Mouse (Mus musculus) limb, embryonic 11.5 days (tissue): ENCODE results near the gene B130006D01Rik. TPM values are rescaled to one million over a fixed set of nuclear protein-coding genes. Genes with fewer than 3 reads are reported as not detected.

Source experiments
- ATAC-seq: fragments of 200-750 bp; cut with Nextera tagmentation; 2 replicates; pipeline ENCODE4 v1.8.0; 2017; ENCODE audit warnings: low read depth; ENCODE audit not compliant: insufficient number of reproducible peaks, low FRiP score, low TSS enrichment
- DNase-seq: peaks from one replicate; pipeline ENCODE4 v3.0.0-alpha.2; 2015; ENCODE audit warnings: low spot score
- H3K27ac ChIP-seq: fragments of 300-500 bp; sonication (generic); replicated peaks from 2 replicates; pipeline ENCODE4 v1.5.1; 2014; ENCODE audit warnings: low read depth, mild to moderate bottlenecking, low read length
- H3K27me3 ChIP-seq: fragments of 300-500 bp; sonication (generic); 2 replicates; pipeline ENCODE4 v1.6.1; 2014; ENCODE audit warnings: mild to moderate bottlenecking, low read length, mixed read lengths; ENCODE audit not compliant: control insufficient read depth, insufficient read depth
- H3K36me3 ChIP-seq: fragments of 300-500 bp; sonication (generic); 2 replicates; pipeline ENCODE4 v1.6.1; 2014; ENCODE audit warnings: mild to moderate bottlenecking, low read length, moderate library complexity, mixed read lengths; ENCODE audit not compliant: control insufficient read depth, insufficient read depth
- H3K4me1 ChIP-seq: fragments of 300-500 bp; sonication (generic); 2 replicates; pipeline ENCODE4 v1.6.1; 2014; ENCODE audit warnings: low read length, mixed read lengths; ENCODE audit not compliant: control insufficient read depth, insufficient read depth
- H3K4me2 ChIP-seq: fragments of 300-500 bp; sonication (generic); 2 replicates; pipeline ENCODE4 v1.6.1; 2014; ENCODE audit warnings: low read depth, mild to moderate bottlenecking, moderate library complexity; ENCODE audit not compliant: severe bottlenecking
- H3K4me3 ChIP-seq: fragments of 300-500 bp; sonication (generic); 2 replicates; pipeline ENCODE4 v1.5.1; 2014; ENCODE audit warnings: low read depth, low read length
- H3K9ac ChIP-seq: fragments of 300-500 bp; sonication (generic); 2 replicates; pipeline ENCODE4 v1.6.1; 2014; ENCODE audit warnings: mild to moderate bottlenecking, low read length
- H3K9me3 ChIP-seq: fragments of 300-500 bp; sonication (generic); 2 replicates; pipeline ENCODE4 v1.6.1; 2016; ENCODE audit warnings: low read length; ENCODE audit not compliant: control insufficient read depth
- WGBS: fragments of 180-500 bp; shearing (Covaris S2); extraction: QIAGEN DNeasy Blood & Tissue Kit; methylation state at CpG from one replicate; pipeline ENCODE4 v1.1.7; 2014; 5-methylcytosine and 5-hydroxymethylcytosine counted together
- polyA plus RNA-seq: library from polyadenylated mRNA; unstranded; fragments of >200 nt; fragmentation: Nextera tagmentation; extraction: Ambion mirVana; gene quantifications from 2 replicates; pipeline ENCODE4 v1.2.1, GENCODE M21; 2014

Gene B130006D01Rik
- polyA plus RNA-seq = 1.5 and 1.8 TPM in 2 replicates

GRCm38 (mm10) chr11:95723287-95723686 lies at the start of gene B130006D01Rik:
TSS of gene B130006D01Rik (plus strand) at chr11:95723587.
- Histone ChIP-seq H3K4me3 (no peak within 1 kb of the TSS), H3K27me3 (no peaks in the 10 kb centered on the region), H3K9me3 (no peaks in the 10 kb centered on the region), H3K4me2 (no peak within 1 kb of the TSS), H3K36me3 (no peaks in the 10 kb centered on the region), H3K27ac (no peak within 1 kb of the TSS), H3K9ac (no peak within 1 kb of the TSS), H3K4me1 (no peaks in the 10 kb centered on the region)
- DNase-seq = no peak
- no peak for ATAC-seq
- WGBS = 96% methylated on average over 5 of the region's 5 CpGs

- Histone ChIP-seq H3K4me3 (no peak overlapping the region), H3K27ac (peak overlapping the region; percentile 42; the same call in 1 of the 2 replicates), H3K9me3 (no peaks in the 10 kb centered on the region), H3K27me3 (no peaks in the 10 kb centered on the region), H3K4me2 (peak overlapping the region; percentile 4; the same call in 1 of the 2 replicates), H3K4me1 (peaks cover 12% of the 10 kb centered on the region), H3K36me3 (peaks cover 11% of the 10 kb centered on the region; the same call in 1 of the 2 replicates), H3K9ac (no peak overlapping the region)
- ATAC-seq (no peak), DNase-seq (no peak)
- 88% methylated on average over 14 of the region's 14 CpGs for WGBS
These were observed 47.9 kb upstream of the B130006D01Rik start for GRCm38 (mm10) chr11:95675498-95675897.

- Histone ChIP-seq H3K4me1 (peaks cover 18% of the 10 kb centered on the region), H3K9me3 (no peaks in the 10 kb centered on the region), H3K36me3 (peaks cover 7% of the 10 kb centered on the region; the same call in 1 of the 2 replicates), H3K27ac (no peak overlapping the region; the same call in 1 of the 2 replicates), H3K4me2 (no peak overlapping the region), H3K9ac (no peak overlapping the region), H3K4me3 (no peak overlapping the region), H3K27me3 (no peaks in the 10 kb centered on the region)
- DNase-seq (peak; percentile 94), ATAC-seq (0 out of 2 replicates have a peak, but pooled peaks have one; percentile 36)
- 19% methylated on average over 6 of the region's 6 CpGs for WGBS
These were observed 47.1 kb upstream of the B130006D01Rik start for GRCm38 (mm10) chr11:95676307-95676706.

GRCm38 (mm10) chr11:95677925-95678701 lies 45.3 kb upstream of the B130006D01Rik start:
- Histone ChIP-seq H3K4me1 (peaks cover 31% of the 10 kb centered on the region), H3K27ac (peak overlapping the region; percentile 3; the same call in 1 of the 2 replicates), H3K36me3 (peaks cover 3% of the 10 kb centered on the region; the same call in 1 of the 2 replicates), H3K9ac (no peak overlapping the region), H3K4me3 (no peak overlapping the region), H3K27me3 (no peaks in the 10 kb centered on the region), H3K4me2 (no peak overlapping the region), H3K9me3 (no peaks in the 10 kb centered on the region)
- ATAC-seq = no peak
- no peak for DNase-seq
- 55% methylated on average over 14 of the region's 14 CpGs for WGBS

GRCm38 (mm10) chr11:95681995-95682601 lies 41.3 kb upstream of the B130006D01Rik start:
- H3K27me3 ChIP-seq = no peaks in the 10 kb centered on the region
- H3K9ac ChIP-seq = no peak overlapping the region
- WGBS = 46% methylated on average over 9 of the region's 9 CpGs
- peaks cover 23% of the 10 kb centered on the region for H3K4me1 ChIP-seq
- no peak overlapping the region for H3K4me2 ChIP-seq
- H3K27ac ChIP-seq = peak overlapping the region; percentile 90
- H3K9me3 ChIP-seq = no peaks in the 10 kb centered on the region
- DNase-seq = peak; percentile 67
- H3K4me3 ChIP-seq = no peak overlapping the region
- peaks cover 3% of the 10 kb centered on the region; the same call in 1 of the 2 replicates for H3K36me3 ChIP-seq
- peak; percentile 76 for ATAC-seq

GRCm38 (mm10) chr11:95682946-95683345 lies 40.4 kb upstream of the B130006D01Rik start:
- Histone ChIP-seq H3K4me2 (no peak overlapping the region), H3K36me3 (peaks cover 3% of the 10 kb centered on the region; the same call in 1 of the 2 replicates), H3K27ac (no peak overlapping the region), H3K27me3 (no peaks in the 10 kb centered on the region), H3K9me3 (no peaks in the 10 kb centered on the region), H3K4me3 (no peak overlapping the region), H3K9ac (no peak overlapping the region), H3K4me1 (peaks cover 23% of the 10 kb centered on the region)
- ATAC-seq (no peak), DNase-seq (no peak)
- WGBS = 89% methylated on average over 3 of the region's 3 CpGs

GRCm38 (mm10) chr11:95686031-95686430 lies 37.4 kb upstream of the B130006D01Rik start:
- Histone ChIP-seq H3K9me3 (no peaks in the 10 kb centered on the region), H3K4me1 (peaks cover 21% of the 10 kb centered on the region), H3K27me3 (no peaks in the 10 kb centered on the region), H3K4me3 (no peak overlapping the region), H3K36me3 (no peaks in the 10 kb centered on the region), H3K9ac (no peak overlapping the region), H3K4me2 (no peak overlapping the region), H3K27ac (no peak overlapping the region)
- DNase-seq (peak; percentile 85), ATAC-seq (no peak)
- WGBS = 2% methylated on average over 4 of the region's 4 CpGs

GRCm38 (mm10) chr11:95687084-95687656 lies 36.2 kb upstream of the B130006D01Rik start:
- no peaks in the 10 kb centered on the region for H3K9me3 ChIP-seq
- no peak overlapping the region for H3K9ac ChIP-seq
- no peak overlapping the region for H3K27ac ChIP-seq
- DNase-seq (no peak), ATAC-seq (no peak)
- H3K4me1 ChIP-seq = peaks cover 10% of the 10 kb centered on the region
- H3K36me3 ChIP-seq = no peaks in the 10 kb centered on the region
- no peak overlapping the region for H3K4me3 ChIP-seq
- 49% methylated on average over 11 of the region's 11 CpGs for WGBS
- H3K27me3 ChIP-seq = no peaks in the 10 kb centered on the region
- H3K4me2 ChIP-seq = no peak overlapping the region
